Mouse (Mus musculus) megakaryocyte progenitor cell, adult 5-6 weeks (primary cell): Measurements from ENCODE around the gene Snapc4. TPM values are rescaled to one million over a fixed set of nuclear protein-coding genes. Genes with fewer than 3 reads are reported as not detected.
"Not testable (repeated sequence)": the region's sequence is repeated elsewhere in the genome, so short reads cannot be mapped to it uniquely, and the experiment has no call there.

Experiments used
- ATAC-seq: replicated peaks from 2 replicates; pipeline ENCODE4 v1.8.0; 2016; ENCODE audit warnings: mild to moderate bottlenecking, moderate TSS enrichment, inconsistent platforms; ENCODE audit not compliant: poor library complexity
- total RNA-seq, 2 experiments: library from RNA; stranded (forward) in 1 of 2; stranded (reverse) in 1 of 2; fragments of 157-497, 149-512 nt in 1 of 2; fragments of 200-1000 nt in 1 of 2; gene quantifications; 2 replicates each; pipeline versions ENCODE4 v1.2.3 to v1.2.4; 2015 to 2017

The Snapc4 gene
- total RNA-seq, 2 experiments from 2014 or later: 23.2 to 35.6 TPM

DNA sequence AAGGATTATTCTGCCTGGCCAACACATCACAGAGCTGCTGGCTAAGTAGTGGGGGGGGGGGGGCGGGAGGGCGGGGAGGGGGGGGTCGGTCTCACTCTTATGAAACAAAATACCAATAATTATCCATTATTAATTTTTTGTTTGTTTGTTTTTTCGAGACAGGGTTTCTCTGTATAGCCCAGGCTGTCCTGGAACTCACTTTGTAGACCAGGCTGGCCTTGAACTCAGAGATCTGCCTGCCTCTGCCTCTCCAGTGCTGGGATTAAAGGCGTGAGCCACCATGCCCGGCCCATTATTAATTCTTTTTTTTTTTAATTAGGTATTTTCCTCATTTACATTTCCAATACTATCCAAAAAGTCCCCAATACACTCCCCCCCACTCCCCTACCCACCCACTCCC lies 418 bp upstream of the Snapc4 start:
- ATAC-seq: not testable (repeated sequence)

DNA sequence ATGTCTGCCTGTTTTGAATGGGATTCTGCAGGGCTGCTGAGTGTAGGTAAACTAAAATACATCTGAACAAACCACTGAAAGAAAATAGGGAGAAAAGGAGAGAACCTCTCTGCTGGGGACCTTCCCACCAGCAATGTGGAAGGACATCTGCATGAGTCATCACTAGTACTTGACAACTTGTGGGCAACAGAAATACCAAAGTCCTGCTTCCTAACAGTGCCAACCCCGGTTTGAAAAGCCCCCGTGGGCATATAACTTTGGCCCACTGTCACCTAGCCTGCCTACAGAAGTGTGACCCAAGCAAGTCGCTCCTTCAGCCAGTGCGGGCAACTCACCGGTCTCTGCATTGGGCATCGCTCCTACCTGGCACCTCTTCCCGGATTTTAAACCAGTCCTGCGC lies 8.1 kb downstream of the Snapc4 start:
- ATAC-seq: no peak

DNA sequence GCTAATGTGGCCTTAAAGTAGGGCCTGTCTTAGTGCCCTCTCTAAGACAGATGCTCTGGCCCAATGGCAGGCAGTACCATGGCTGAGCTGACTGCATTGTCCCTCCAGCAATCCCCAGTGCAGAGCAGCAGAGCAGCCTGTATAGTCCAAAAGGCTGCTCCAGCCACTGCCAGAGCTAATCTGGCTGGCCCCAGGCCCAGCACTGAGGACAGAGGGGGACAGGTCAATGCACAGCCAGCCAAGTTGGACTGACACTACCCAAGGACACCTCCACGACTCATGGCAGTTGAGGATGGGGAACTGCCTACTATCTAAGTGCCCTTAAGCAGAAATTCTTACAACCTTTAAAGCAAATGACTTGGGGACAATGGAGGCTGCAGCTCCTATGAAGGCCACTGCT lies 11.9 kb downstream of the Snapc4 start:
- ATAC-seq: no peak

DNA sequence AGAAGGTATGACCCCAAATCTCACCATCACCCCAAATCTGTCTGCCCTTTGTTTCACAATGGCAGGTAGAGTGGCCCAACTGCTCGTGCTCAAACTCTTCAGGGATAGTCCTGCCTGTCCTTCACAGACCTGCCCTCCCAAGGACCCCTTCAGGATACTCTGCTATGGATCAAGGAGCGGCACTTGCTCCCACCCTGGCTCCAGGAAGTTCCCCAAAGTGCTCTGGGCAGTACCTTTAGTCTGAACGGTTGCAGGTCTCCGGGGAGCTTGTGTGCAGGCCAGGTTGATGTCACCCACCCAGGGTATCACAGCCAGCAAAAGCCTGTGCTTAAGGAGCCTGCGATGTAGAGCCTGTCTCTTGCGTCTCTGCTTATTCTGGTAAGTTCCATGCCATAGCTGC lies 12.5 kb downstream of the Snapc4 start:
- no peak for ATAC-seq

DNA sequence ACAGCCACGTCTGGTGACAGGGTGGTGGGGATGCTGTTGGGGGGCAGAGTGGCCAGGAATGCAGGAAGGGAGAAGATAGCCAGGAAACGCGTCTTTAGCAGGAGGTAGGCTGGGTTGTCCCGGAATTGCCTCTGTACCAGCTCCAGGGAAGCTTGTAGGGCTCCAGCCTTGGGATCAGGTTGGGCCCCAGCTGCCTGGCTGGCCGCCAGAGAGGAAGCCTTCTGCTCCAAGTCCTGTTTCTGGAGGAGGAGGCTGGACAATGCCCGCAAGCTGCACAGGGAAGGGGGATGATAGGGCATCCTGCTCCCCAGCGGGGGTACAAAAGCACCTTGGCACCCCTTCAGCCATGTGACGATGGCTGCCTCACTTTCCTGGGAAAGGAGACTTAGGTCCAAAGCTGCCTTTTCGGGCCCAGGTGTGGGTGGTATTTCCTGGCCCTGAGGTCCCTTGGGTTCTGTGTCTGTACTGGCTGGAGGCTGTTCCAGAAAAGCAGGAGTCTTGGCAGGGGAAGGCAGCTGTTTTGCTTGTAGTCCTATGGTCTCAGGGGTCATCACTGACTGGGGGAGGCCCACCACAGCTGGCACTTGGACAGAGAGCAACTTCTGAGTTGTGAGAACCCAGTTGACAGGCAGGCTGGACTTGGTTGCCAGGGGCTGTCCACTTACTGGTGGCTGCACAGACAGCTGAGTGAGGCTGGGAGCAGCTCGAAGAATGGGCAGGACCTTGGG lies 15.6 kb downstream of the Snapc4 start:
- no peak for ATAC-seq

DNA sequence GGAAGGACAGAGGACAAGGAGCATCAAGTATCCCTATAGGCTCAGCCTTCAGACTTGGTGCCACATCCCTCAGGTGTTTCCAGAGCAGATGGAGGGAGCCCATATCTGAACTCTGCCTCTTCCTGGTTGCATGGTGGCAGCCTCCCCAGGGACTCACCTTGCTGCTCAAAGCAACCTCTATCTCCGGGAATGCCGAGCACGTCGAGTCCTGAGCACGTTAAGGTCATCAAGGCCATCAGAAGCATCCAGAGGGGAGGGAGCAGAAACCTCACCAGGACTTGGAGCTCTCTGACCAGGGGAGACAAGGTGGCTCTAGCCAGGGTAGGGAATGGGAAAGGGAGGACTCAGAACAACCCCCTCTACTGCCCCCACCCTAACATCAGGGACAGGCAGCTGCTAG lies 17.0 kb downstream of the Snapc4 start:
- no peak for ATAC-seq

DNA sequence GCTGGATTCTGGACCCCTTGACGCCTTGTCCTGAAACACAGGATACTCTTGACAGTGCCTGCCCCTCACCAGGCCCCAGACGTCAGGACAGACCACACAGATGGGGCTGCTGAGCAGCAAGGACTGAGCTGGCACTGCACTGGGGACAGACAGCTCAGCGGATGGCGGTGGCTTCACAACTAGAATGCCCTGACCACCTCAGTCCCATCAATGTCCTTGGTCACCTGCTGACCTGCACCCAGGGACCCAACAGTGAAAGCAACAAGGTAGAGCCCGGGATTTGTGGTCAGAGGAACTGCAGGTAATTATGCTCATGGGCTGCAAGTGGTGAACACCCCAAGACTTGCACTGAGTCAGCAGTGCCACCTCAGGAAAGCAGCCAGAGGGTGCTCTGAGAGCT lies 17.5 kb downstream of the Snapc4 start:
- no peak for ATAC-seq

DNA sequence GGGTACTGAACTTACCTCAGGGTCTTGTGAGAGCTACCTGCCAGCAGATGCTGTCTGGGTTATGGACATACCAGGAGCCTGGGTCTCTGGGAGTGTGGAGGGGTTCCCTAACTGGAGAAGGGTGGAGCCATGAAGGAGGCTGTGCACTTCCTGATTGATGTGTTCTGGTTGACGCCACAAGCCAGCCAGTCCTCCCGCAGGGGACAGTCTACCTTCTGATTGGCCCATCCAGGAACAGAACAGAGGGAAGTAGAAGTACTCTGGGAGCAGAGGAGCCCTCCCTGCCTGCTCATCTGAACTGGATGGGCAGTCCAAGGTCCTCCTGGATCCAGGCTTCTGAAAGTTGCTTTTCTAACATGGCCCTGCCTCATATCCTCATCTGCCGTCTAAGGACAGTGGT lies 19.7 kb downstream of the Snapc4 start, which contains the start of gene Card9:
TSS of gene Card9 (minus strand) at position 147 of the 400 bp plus-strand sequence.
- peak; percentile 82 for ATAC-seq

DNA sequence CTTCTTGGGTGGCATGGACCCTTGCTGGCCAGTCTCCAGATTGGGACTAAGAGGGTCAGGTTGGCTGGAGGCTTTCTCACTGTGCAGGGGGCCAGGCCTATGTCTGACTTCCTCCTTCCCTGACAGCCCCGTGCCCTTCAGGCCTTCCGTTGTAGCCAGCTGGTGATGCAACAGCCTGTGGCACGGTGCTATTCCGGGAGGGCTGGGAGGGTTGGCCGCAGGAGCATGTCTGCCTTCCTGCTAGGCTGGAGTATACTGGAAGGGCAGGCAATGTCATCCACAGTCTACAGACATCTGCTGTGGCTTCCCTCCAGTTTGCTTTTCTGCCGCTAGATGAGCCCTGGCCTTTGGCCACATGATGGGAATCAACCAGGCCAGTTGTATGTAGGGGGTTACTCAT lies 20.5 kb downstream of the Snapc4 start:
- ATAC-seq: peak; percentile 77

DNA sequence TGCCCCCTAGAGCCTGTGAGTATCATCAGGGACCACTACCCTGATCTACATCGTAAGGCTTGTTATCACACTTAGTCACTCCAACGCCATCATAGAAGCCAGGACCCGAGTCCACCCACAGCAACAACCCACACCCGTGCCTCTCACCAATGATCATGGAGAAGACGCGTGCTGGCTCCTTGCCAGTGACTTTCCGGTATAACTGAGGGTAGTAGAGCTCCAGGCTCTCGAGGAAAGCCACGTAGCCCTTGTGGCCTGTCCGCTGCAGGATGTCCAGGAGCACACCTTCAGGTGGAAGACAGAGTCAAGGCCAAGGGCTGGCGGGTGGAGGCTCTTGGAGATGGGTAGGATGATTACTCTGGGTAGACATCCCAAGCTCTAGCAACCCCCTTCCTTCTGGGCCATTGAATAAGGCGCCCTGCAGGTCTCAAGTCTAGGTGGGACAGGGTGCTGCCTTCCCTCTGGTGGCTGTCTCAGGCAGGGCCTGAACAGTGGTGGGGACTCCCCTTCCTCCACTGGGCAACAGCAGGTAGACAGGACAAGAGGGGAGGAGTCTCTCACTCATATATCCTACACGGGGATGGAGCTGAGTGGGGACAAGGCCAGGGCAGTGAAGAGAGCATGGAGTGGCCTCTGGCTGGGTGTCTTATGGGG lies 21.7 kb downstream of the Snapc4 start:
- no peak for ATAC-seq

DNA sequence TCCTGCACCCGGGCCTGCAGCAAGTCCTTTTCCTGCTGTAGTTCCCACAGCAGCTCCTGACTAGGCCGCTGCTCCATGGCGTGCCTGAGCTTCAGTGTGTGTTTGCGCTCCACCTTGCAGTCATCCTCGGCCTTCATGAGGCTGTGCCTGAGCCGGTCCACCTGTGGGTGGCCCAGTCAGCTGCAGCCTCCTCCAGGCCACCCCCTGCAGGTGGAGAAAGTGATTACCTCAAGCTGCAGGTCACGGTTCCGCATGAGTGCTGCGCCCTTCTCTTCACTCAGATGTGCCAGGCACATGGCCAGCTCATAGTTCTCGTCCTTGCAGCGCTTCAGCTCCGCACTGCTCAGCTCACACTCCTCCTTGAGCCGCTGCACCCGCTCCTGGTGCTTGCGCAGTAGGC lies 23.0 kb downstream of the Snapc4 start:
- no peak for ATAC-seq

DNA sequence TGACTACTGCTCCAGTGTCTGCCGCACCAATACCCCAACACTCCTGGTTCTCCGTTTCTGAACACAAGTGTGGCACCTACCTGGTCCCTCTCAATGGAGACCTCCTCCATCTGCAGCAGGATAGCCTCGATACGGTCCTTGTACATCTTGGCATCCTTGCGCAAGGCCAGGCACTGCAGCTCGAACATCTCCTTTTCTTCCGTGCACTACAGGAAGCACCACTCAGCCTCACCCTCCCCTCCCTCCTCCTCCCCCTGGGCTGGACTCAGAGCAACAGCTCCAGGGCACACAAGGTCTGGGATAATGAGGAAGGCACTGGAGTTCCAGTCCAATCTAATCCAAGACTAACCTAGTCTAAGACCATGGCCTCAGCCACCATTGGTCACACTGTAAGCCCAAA lies 23.8 kb downstream of the Snapc4 start:
- ATAC-seq: no peak

DNA sequence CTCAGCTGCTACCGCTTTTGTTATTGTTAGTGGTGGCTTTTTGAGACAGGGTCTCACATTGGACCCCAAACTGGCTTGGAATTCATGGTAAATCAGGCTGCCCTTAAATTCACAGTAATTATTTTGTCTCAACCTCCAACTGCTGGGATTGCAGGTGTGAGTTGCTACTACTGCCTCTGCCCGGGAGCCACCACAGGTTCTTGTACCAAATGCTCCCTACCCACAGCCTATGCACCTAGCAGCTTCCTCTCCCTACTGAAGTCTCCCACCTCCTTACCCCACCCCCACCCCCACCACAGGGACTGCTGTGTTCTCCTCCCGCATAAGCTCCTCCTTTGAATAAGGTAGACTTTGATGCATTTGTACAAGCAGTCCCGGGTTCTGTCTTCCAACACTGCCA lies 24.2 kb downstream of the Snapc4 start:
- ATAC-seq: no peak

DNA sequence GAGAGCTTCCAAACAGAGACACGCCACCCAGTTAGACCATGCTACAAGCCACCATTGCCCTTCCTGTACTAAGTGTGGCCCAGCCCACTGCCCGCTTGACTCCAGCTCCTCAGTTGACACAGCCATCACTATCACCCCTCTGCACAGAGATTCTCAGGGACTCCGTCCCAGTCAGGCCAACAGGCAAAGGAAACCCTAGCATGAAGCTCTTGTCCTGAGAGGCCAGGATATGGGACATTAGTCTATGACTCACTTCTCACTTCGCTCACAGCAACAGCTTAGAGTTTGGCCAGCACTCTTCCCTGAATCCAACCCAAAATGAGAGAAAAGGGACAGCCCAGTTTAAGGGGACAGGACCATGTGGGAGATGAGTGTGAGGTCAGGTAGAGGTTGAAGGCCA lies 26.1 kb downstream of the Snapc4 start:
- no peak for ATAC-seq

DNA sequence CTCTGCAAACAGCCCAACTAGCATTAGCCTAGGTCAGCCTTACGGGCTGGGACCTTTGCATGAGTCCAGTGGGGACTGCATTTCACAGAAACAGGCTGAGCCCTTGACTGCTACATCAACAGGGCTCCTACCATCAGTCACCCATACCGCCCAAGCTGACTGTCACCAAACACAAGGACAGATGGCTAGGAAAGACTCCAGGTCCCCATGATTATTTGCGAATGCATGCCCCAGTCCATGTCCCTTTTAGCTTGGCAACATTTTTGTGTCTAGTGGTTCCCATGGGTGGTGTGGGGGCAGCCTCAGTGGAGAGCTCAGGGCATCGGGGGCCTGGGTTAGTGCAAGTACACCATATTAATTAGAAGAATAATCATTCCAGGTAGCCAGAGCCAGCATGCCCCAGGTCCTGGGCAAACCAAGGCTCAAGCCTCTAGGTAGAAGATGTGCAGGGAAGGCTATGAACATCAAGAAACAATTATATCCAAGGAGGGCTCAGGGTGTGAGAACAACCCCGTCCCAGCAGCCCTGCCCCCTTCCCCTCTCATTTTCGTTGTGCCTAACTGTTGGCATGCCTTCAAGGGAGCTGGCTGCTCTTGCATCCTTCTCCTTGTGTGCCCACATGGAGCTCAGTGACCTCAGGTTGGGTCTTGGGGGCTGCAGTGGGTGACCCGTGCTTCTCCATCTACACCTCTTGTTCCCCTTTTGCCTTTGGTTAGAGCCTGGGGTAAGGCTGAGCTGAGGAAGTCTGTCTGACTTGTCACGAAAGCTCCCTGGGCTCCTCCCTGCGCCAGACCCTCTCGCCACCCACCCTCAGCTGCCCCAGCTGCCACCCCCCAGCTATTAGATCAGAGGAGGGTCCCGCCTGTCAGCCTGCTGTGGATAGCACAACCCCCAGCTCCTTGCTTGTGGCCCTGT lies 27.1 kb downstream of the Snapc4 start:
- ATAC-seq: no peak

DNA sequence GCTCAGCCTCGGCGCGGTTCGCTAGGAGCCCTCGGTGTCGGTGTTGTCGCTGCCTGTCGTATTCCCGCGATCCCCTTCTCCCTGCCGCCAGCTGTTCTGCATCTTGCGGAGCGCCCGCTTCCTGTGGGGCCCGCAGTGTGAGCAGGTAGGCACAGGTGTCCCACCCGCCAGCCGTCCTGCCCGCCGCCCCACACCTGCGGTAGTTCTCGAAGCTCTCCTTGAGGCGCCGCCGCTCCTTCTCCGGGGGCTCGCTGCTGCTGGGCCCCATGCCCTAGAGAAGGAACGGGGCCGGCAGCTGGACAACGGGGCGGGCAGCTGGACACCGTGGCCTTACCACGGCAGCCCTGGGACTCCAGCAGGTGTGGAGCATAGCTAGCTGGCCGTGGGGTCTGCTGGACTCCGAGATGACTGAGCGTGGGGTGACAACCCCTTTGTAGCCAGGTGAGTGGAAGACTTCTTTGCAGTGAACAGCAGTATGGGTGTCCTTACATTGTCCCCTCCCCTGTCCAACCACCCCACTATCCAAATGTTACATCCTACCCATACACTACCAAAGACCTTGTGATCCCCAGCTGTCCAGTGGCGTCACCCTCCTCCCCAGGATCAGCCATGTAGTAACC lies 28.1 kb downstream of the Snapc4 start:
- peak; percentile 32 for ATAC-seq

DNA sequence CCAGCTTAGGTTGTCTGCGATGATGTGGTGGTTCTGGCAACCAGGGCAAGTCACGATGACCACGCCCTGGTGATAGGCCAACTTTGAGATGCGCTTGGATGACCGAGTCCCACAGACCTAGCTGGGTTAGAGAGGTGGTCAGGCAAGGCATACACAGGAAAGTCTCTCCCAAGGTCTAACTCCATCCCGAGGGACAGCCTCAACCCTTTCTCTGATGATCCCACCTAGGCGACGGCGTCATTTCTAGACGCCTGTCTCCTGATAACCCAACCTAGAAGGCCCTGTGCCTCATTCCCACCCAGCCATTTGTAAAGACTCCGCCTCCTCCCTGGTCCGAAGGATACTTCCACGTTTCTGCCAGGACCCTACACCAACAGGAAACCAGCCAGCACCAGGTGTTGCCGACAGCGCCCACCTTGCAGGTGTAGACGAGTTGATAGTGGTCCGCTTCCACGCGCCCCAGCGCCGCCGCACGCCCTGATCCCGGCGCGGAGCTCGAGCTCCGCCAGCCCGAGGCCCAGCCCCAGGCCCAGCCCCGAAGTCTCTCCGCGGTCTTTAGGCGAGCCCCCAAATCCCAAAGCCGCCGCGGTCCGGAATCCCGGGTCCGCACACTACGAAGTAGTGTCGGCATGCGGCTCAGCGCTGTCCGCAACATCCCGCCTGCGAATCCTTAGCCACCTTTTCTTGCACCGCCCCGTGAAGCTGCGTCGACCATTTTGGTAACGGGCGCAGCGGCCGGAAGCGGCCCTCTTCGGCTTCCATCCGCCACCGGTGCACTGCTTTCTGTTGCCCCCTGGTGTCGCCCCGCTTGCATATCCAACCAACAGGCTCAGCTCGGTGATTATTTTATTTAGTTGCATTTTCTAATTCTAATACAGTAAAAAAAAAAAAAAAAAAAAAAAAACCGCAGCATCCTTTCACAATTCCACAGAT lies 28.8 kb downstream of the Snapc4 start, which contains the start of gene Dnlz:
TSS of gene Dnlz (minus strand) at position 753 of the 933 bp plus-strand sequence.
- peak; percentile 93 for ATAC-seq

DNA sequence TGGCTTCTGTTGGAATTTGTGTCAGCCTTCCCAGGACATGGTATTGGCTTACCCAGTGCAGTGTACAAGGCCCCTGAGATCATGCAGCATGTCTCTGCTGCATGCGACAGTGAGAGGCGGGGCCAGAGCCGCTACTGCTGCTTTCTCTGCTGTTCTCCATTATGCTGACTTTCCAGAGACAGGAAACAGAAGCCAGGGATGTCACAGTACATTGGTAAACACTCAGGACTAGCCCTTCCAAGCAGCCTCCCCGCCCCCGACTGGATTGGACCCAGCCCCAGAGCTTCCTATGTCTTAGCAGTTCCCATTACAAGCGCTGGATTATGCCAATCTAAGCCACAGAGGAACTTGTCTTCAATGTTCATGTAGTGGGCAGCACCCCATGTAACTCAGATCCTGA lies 32.2 kb downstream of the Snapc4 start:
- no peak for ATAC-seq

DNA sequence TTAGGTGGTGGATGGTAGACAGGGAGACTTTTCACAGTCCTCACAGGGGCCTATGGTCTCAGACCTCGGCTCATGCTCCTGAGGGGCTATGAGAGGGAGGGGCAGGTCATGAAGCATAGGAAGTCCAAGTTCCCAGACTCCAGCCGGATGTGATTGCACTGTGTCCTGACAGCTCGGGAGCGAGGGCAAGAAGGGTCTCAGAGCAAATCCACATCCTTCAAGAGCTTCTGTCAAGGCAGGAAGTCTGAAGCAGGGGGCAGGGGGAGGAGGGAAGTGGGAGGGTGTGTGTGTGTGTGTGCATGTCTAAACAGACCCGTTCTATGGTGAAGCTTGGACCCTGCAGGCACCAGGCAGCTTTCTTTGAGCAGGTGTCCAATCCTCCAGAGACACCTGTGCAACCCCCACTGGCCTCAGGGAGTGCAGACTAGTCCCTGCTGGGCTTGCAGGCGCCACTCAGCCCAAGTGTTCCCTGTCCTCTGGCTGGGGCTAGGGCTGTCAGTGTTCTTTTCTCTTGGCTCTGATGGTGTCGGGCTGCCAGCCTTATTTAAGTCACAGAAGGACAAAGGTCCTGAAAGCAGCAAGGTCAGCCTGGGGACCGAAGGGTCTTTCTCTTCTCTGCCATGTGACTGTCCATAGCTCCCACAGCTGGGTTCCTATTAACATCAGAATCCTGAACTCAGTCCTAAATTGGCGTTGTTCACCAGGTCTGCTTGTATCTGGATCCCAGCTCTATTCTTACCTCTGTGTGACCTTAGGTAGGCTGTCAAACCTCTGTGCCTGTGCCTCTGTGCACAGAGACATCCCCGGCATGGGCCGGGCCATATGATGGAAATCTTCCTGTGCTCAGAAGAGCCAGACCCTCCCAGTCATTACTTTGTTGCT lies 37.6 kb downstream of the Snapc4 start:
- no peak for ATAC-seq
